Mouse (Mus musculus) cortical plate, adult 2 months (tissue): ENCODE data around the gene Chst12. TPM values are rescaled to one million over a fixed set of nuclear protein-coding genes. Genes with fewer than 3 reads are reported as not detected.
"Not testable (repeated sequence)": the region's sequence is repeated elsewhere in the genome, so short reads cannot be mapped to it uniquely, and the experiment has no call there.

Source experiments
- H3K27ac ChIP-seq: fragments of 200-500 bp; 2 replicates; pipeline ENCODE4 v1.5.1; 2012; ENCODE audit warnings: low read length, control low read depth, inconsistent platforms; ENCODE audit not compliant: insufficient read depth
- H3K4me1 ChIP-seq: fragments of 200-500 bp; 2 replicates; pipeline ENCODE4 v1.6.1; 2011; ENCODE audit warnings: low read length; ENCODE audit not compliant: control insufficient read depth, insufficient read depth
- H3K4me3 ChIP-seq: fragments of 200-500 bp; 2 replicates; pipeline ENCODE4 v1.5.1; 2011; ENCODE audit warnings: mild to moderate bottlenecking, low read length, control low read depth; ENCODE audit not compliant: insufficient read depth
- CTCF ChIP-seq: fragments of 200-500 bp; IDR thresholded peaks from 2 replicates; pipeline ENCODE4 v1.5.1; 2011; ENCODE audit warnings: mild to moderate bottlenecking, control low read depth, low read length; ENCODE audit not compliant: insufficient read depth; ENCODE audit errors: extremely low read depth
- POLR2A ChIP-seq: fragments of 200-500 bp; IDR thresholded peaks from 2 replicates; pipeline ENCODE4 v1.6.1; 2011; ENCODE audit warnings: mild to moderate bottlenecking, low read length, control low read depth; ENCODE audit not compliant: insufficient read depth; ENCODE audit errors: extremely low read depth
- polyA plus RNA-seq: library from polyadenylated mRNA; depleted of rRNA; stranded (reverse); fragments of >200 nt; gene quantifications from 2 replicates; pipeline ENCODE4 v1.2.3, GENCODE M21; 2012

The Chst12 gene
- polyA plus RNA-seq, 1 experiment, result 19.3 TPM

GRCm38 (mm10) chr5:140501982-140502836 lies 3.1 kb upstream of the Chst12 start:
- H3K27ac ChIP-seq, result no peak overlapping the region
- H3K4me3 ChIP-seq, result no peak overlapping the region
- TF ChIP-seq CTCF (no peak), POLR2A (no peak)
- no peaks in the 10 kb centered on the region; the same call in 1 of the 2 replicates for H3K4me1 ChIP-seq

- not testable (repeated sequence) for H3K4me1 ChIP-seq, H3K27ac ChIP-seq, H3K4me3 ChIP-seq
These were observed 2.4 kb upstream of the Chst12 start for GRCm38 (mm10) chr5:140502925-140503324.

- peaks cover 2% of the 10 kb centered on the region; the same call in 1 of the 2 replicates for H3K4me1 ChIP-seq
- peak overlapping the region; percentile 69 for H3K4me3 ChIP-seq
- TF ChIP-seq CTCF, result no peak
- 0 out of 2 replicates have a peak, but pooled peaks have one; percentile 27 for TF ChIP-seq POLR2A
- peak overlapping the region; percentile 13 for H3K27ac ChIP-seq
These were observed 895 bp downstream of the Chst12 start for GRCm38 (mm10) chr5:140506096-140506794.

- Histone ChIP-seq H3K4me3 (no peak overlapping the region), H3K4me1 (peaks cover 2% of the 10 kb centered on the region; the same call in 1 of the 2 replicates), H3K27ac (no peak overlapping the region)
- TF ChIP-seq POLR2A (no peak), CTCF (no peak)
These were observed 2.3 kb downstream of the Chst12 start for GRCm38 (mm10) chr5:140507466-140508208.

- Histone ChIP-seq H3K4me1 (peaks cover 2% of the 10 kb centered on the region; the same call in 1 of the 2 replicates), H3K27ac (no peak overlapping the region), H3K4me3 (no peak overlapping the region)
- TF ChIP-seq CTCF, result no peak
- TF ChIP-seq POLR2A, result no peak
These were observed 3.3 kb downstream of the Chst12 start for GRCm38 (mm10) chr5:140508686-140509085.

GRCm38 (mm10) chr5:140509204-140509603 lies 3.9 kb downstream of the Chst12 start:
- H3K27ac ChIP-seq, result no peak overlapping the region
- H3K4me3 ChIP-seq, result no peak overlapping the region
- peaks cover 2% of the 10 kb centered on the region; the same call in 1 of the 2 replicates for H3K4me1 ChIP-seq
- TF ChIP-seq CTCF (no peak), POLR2A (no peak)

- TF ChIP-seq CTCF, result no peak
- TF ChIP-seq POLR2A, result no peak
- Histone ChIP-seq H3K4me1 (peaks cover 2% of the 10 kb centered on the region; the same call in 1 of the 2 replicates), H3K4me3 (no peak overlapping the region), H3K27ac (no peak overlapping the region)
These were observed 5.0 kb downstream of the Chst12 start for GRCm38 (mm10) chr5:140510012-140511000.

- TF ChIP-seq POLR2A, result no peak
- no peak for TF ChIP-seq CTCF
- Histone ChIP-seq H3K27ac (no peak overlapping the region), H3K4me3 (no peak overlapping the region), H3K4me1 (no peaks in the 10 kb centered on the region)
These were observed 8.6 kb downstream of the Chst12 start for GRCm38 (mm10) chr5:140513921-140514320.
